Mouse (Mus musculus) spleen, adult 2 months (tissue): ENCODE data around the gene Shc2. TPM values are rescaled to one million over a fixed set of nuclear protein-coding genes. Genes with fewer than 3 reads are reported as not detected.

Source experiments
- DNase-seq, 2 experiments: peaks; one replicate each; pipeline versions ENCODE4 v3.0.0 to v3.0.0-alpha.2; 2012 to 2021; ENCODE audit warnings: low spot score in 2 of 2, low read depth in 1 of 2
- H3K27ac ChIP-seq: fragments of 200-500 bp; 2 replicates; pipeline ENCODE4 v1.5.1; 2012; ENCODE audit warnings: low read length, inconsistent platforms; ENCODE audit not compliant: insufficient read depth
- H3K27me3 ChIP-seq: fragments of 200-500 bp; 2 replicates; pipeline ENCODE4 v1.6.1; 2012; ENCODE audit warnings: mild to moderate bottlenecking, moderate library complexity, low read length, inconsistent platforms; ENCODE audit not compliant: control insufficient read depth, insufficient read depth
- H3K36me3 ChIP-seq: fragments of 200-500 bp; 2 replicates; pipeline ENCODE4 v1.6.1; 2012; ENCODE audit warnings: mild to moderate bottlenecking, low read length, inconsistent platforms; ENCODE audit not compliant: control insufficient read depth, insufficient read depth
- H3K4me1 ChIP-seq: fragments of 200-500 bp; 2 replicates; pipeline ENCODE4 v1.6.1; 2011; ENCODE audit warnings: inconsistent platforms; ENCODE audit not compliant: control insufficient read depth, insufficient read depth, insufficient read length
- H3K4me3 ChIP-seq: fragments of 200-500 bp; 2 replicates; pipeline ENCODE4 v1.5.1; 2011; ENCODE audit warnings: mild to moderate bottlenecking, inconsistent platforms; ENCODE audit not compliant: insufficient read depth, insufficient read length; ENCODE audit errors: extremely low read depth
- CTCF ChIP-seq: fragments of 200-500 bp; IDR thresholded peaks from 2 replicates; pipeline ENCODE4 v1.5.1; 2011; ENCODE audit warnings: mild to moderate bottlenecking, inconsistent platforms; ENCODE audit not compliant: insufficient read depth, insufficient read length, insufficient replicate concordance; ENCODE audit errors: extremely low read depth
- POLR2A ChIP-seq: fragments of 200-500 bp; IDR thresholded peaks from 2 replicates; pipeline ENCODE4 v1.6.1; 2011; ENCODE audit warnings: low read depth, low read length, inconsistent platforms
- WGBS: fragments of 180-500 bp; shearing (Covaris S2); methylation state at CpG from one replicate; pipeline ENCODE4 v1.1.7; 2018; 5-methylcytosine and 5-hydroxymethylcytosine counted together
- polyA plus RNA-seq: library from polyadenylated mRNA; depleted of rRNA; stranded (reverse); fragments of >200 nt; gene quantifications from 2 replicates; pipeline ENCODE4 v1.2.3, GENCODE M21; 2012

Gene Shc2
- polyA plus RNA-seq, 1 experiment: 1.3 TPM

DNA sequence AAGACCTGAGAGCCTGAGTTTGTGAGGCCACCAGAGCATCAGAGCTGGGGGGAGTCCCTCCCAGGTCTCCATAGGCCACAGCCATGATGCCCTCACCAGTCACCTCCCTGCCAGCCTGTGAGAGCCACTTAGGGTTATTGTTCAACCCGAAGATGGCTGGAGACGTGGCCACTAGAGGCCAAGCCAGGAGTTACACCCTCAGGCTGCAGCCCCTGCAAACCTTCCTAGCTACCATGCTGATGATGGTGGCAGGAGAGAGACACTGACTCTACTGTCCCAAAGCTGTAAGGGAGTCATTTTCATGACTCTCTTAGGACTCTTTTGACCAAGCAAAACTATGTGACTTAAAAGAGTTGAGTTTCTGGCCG, 34.4 kb upstream of the Shc2 start:
- Histone ChIP-seq H3K27ac (no peak overlapping the region), H3K4me3 (no peak overlapping the region), H3K4me1 (peaks cover 8% of the 10 kb centered on the region; the same call in 1 of the 2 replicates), H3K27me3 (no peaks in the 10 kb centered on the region), H3K36me3 (peaks cover 6% of the 10 kb centered on the region)
- TF ChIP-seq POLR2A (no peak), CTCF (no peak)
- DNase-seq: no peak
- 78% methylated on average over 3 of the region's 3 CpGs for WGBS

DNA sequence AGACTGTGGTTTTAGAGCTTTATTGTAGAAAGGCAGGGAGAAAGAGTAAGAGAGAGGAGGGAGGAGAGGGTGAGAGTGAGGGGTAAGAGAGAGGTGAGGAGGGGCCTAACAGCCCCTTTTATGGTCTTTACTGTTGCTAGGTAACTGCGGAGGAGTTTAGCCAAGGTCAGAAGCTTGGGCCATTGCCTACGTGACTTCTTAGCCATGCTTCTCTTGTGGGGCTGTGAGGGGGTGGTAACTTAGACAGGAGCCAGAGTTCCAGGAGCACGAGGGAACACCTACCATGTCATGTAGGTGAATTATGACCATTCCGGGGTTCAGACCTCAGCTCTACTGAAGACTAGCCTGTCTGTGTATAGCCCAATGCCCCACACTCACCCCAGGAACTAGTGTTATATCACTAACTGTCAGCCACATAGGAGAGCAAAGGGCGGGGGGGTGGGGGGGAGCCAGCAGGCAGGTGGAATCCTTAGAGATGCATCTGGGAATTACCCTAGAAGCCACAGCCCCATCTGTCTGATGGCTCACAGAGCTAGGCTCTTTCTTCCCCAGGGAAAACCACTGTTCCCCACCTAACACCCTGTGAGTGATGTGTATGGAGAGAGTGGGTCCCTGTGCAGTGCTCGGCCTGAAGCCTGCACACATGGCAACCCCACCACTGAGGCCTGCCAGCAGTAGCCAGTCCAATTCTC, 33.8 kb upstream of the Shc2 start:
- TF ChIP-seq POLR2A (no peak), CTCF (no peak)
- peaks cover 6% of the 10 kb centered on the region for H3K36me3 ChIP-seq
- H3K4me3 ChIP-seq: no peak overlapping the region
- H3K27ac ChIP-seq: no peak overlapping the region
- peaks cover 8% of the 10 kb centered on the region; the same call in 1 of the 2 replicates for H3K4me1 ChIP-seq
- no peak for DNase-seq
- whole genome bisulfite sequencing: 72% methylated on average over 6 of the region's 6 CpGs
- no peaks in the 10 kb centered on the region for H3K27me3 ChIP-seq

DNA sequence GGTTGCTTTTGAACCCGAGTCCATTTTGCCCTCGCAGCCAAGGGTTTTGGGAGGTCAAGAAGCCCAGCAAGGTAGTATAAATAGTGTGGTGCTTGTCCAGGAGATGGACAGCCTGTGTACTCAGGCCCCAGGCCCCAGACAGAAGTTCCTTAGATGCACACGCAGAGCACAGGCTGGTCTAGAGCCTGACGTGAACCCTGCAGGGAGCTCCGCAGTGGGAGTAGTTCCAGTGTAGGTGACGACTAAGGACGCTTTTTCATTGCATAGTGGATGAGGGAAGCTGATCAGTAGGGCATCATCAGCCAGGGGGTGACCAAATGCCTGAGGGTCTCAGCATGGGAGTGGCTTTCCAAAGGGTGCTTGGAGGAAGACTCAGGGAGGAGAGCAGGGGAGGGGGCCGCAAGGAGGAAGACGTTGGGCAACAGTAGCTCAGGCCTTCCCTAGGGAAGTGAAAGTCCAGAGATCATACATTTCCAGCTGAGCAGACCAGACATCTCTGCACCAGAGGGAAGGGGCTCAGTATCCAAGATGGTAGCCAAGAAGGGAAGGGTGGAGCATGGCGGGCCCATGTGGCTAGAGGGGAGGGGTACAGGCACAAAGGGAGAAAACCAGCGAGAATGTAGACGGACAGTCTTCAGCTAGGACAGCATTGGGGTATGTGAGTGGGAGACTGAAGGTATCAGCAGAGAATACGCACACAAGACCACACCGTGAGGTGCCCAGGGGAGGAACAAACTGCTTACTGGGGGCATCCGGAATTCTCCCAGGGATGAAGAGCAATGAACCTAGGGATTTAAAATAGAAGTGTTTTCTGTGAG, 32.6 kb upstream of the Shc2 start:
- H3K4me3 ChIP-seq: peak overlapping the region; percentile 75
- DNase-seq: no peak
- WGBS: 38% methylated on average over 15 of the region's 15 CpGs
- peaks cover 2% of the 10 kb centered on the region; the same call in 1 of the 2 replicates for H3K36me3 ChIP-seq
- H3K27ac ChIP-seq: peak overlapping the region; percentile 83; the same call in 1 of the 2 replicates
- peaks cover 8% of the 10 kb centered on the region; the same call in 1 of the 2 replicates for H3K4me1 ChIP-seq
- TF ChIP-seq CTCF (no peak), POLR2A (no peak)
- no peaks in the 10 kb centered on the region for H3K27me3 ChIP-seq

DNA sequence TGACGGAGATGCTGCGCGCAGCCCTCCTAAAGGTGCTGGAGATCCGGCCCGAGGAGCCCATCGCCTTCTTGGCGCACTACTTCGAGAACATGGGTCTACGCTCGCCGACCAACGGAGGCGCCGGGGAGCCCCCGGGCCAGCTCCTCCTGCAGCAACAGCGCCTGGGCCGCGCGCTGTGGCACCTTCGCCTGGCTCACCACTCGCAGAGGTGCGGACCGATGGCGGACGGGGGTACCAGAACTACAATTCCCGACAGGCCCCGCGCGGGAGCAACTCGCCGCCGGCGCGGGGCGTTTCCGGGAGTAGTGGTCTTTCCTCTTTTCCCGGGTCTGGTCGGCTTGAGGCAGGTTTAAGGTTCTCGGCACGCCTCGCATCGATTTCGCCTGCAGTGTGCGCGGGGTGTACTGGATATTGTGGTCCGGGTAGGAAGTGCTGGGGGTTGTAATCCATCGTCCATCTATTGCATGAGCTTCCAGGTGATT, 31.9 kb upstream of the Shc2 start:
- no peaks in the 10 kb centered on the region for H3K27me3 ChIP-seq
- peaks cover 8% of the 10 kb centered on the region; the same call in 1 of the 2 replicates for H3K4me1 ChIP-seq
- peaks cover 2% of the 10 kb centered on the region; the same call in 1 of the 2 replicates for H3K36me3 ChIP-seq
- TF ChIP-seq POLR2A (no peak), CTCF (no peak)
- peak in 1 of 2 experiments; percentile 78 for DNase-seq
- H3K4me3 ChIP-seq: peak overlapping the region; percentile 75
- under 1% methylated on average over 47 of the region's 47 CpGs for WGBS
- H3K27ac ChIP-seq: peak overlapping the region; percentile 83

DNA sequence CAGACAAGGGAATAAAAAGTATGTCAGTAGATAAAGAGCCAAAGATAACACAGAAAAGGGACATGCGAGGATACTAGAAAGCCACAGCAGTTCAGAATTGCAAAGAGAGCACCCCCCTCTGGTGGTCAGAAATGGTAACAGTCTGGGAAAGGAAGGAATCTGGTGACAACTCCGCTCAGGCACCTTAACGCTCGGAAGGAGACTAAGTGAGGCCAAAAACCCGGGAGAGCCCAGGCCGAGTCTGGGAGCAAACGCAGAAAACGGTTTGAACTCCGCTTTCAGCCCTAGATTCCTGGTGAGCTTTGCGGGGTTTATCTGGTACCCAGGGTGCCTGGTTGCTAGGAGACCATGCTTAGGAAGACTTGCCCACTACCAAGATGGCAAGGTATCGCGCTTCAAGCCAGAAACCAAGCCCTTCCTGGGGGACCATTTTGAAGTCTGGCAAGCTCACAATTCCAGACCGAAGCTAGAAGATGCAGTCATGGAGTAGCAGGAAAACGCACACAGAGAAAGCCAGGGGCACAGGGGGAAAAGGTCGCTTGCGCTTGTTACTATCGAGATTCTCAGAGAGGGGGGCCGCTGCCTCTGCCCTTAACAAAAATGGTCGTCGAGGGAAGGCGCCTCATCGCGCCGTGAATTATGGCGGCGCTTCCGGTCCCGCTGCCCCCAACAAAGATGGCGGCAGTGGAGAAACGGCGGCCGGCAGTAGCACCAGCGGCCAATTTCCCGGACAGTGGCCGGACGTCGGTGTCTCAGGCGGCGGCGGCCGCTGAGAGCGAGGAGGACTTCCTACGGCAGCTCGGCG, 31.3 kb upstream of the Shc2 start, which contains the start of gene Tpgs1:
Gene Tpgs1 (plus strand): TSS at position 599 of the 805 bp plus-strand sequence.
- Histone ChIP-seq H3K27ac (peak within 1 kb of the TSS; percentile 83), H3K36me3 (peaks cover 2% of the 10 kb centered on the region; the same call in 1 of the 2 replicates), H3K4me3 (peak within 1 kb of the TSS; percentile 75), H3K27me3 (no peaks in the 10 kb centered on the region), H3K4me1 (peaks cover 8% of the 10 kb centered on the region; the same call in 1 of the 2 replicates)
- under 1% methylated on average over 45 of the region's 45 CpGs for WGBS
- DNase-seq: peak; percentile 78 to 93
- TF ChIP-seq POLR2A: peak; percentile 20; the same call in 1 of the 2 replicates
- peak; percentile 67; the same call in 1 of the 2 replicates for TF ChIP-seq CTCF

DNA sequence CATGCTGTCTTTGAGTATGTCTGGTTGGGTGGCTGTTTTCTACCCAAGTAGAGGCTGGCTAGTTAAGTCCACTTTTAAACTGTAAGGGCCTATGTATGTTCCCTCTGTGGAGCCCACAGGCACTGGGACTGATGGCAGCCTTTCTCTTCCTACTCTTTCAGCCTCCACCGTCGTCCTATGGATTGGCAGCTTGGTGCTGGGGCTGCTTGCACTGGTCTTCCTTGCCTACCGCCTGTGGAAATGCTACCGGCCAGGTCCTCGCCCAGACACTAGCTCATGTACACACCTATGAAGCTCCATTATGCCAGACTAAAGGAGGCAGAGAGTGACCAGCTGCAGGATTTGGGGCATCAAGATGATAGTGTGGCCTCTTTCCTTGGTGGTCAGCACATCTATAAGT, 30.4 kb upstream of the Shc2 start:
- Histone ChIP-seq H3K36me3 (peaks cover 2% of the 10 kb centered on the region; the same call in 1 of the 2 replicates), H3K27ac (no peak overlapping the region), H3K4me3 (no peak overlapping the region), H3K27me3 (no peaks in the 10 kb centered on the region), H3K4me1 (peaks cover 8% of the 10 kb centered on the region; the same call in 1 of the 2 replicates)
- DNase-seq: no peak
- 75% methylated on average over 5 of the region's 5 CpGs for WGBS
- TF ChIP-seq CTCF (no peak), POLR2A (no peak)
